Mouse (Mus musculus): ENCODE results near the gene Hs3st3b1.

The Hs3st3b1 gene

DNA sequence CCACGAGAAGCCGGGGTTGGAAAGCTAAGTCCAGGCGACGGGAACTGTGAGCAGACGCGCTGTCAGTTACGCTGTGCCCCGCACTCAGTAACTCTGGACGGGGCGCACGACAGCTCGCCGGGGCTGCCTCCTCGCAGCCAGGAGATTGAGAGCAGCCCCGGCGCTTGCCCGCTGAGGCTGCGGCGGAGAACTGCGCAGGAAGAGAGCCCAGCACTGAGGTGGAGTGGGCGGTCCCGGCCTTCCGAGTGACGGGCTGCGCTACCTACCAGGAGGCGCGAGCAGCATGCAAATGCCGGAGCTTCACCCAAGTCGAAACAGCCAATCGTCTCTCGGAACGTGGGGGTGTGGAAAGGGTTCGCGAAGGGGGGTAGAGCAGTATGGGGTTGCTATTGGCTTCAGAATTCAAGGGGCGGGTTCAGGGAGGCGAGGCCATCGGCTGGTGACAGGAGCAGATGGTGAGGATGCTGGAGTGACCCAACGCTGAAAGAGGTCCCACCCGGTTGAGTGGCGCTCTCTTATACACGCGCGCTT, at the start of gene Hs3st3b1:
Hs3st3b1 (minus strand) TSS at position 200 of the 531 bp plus-strand sequence.
- DNase-seq (ENCODE audit: low read depth, low spot score): no peak

- DNase-seq (ENCODE audit: low read depth, low spot score): no peak
Measured at GRCm38 (mm10) chr11:63971462-63971861, 49.4 kb upstream of the Hs3st3b1 start.

- DNase-seq (ENCODE audit: low read depth, low spot score): no peak
Measured at GRCm38 (mm10) chr11:63970818-63971217, 48.7 kb upstream of the Hs3st3b1 start.

- DNase-seq (ENCODE audit: low read depth, low spot score): no peak
Measured at GRCm38 (mm10) chr11:63969205-63969910, 47.3 kb upstream of the Hs3st3b1 start.

- no peak for DNase-seq (ENCODE audit: low read depth, low spot score)
Measured at GRCm38 (mm10) chr11:63968388-63969035, 46.4 kb upstream of the Hs3st3b1 start.

GRCm38 (mm10) chr11:63967641-63968387, 45.7 kb upstream of the Hs3st3b1 start:
- no peak for DNase-seq (ENCODE audit: low read depth, low spot score)

GRCm38 (mm10) chr11:63965437-63965836, 43.3 kb upstream of the Hs3st3b1 start:
- no peak for DNase-seq (ENCODE audit: low read depth, low spot score)

GRCm38 (mm10) chr11:63957207-63957606, 35.1 kb upstream of the Hs3st3b1 start:
- no peak for DNase-seq (ENCODE audit: low read depth, low spot score)

- DNase-seq (ENCODE audit: low read depth, low spot score): no peak
Measured at GRCm38 (mm10) chr11:63956748-63957147, 34.7 kb upstream of the Hs3st3b1 start.

DNA sequence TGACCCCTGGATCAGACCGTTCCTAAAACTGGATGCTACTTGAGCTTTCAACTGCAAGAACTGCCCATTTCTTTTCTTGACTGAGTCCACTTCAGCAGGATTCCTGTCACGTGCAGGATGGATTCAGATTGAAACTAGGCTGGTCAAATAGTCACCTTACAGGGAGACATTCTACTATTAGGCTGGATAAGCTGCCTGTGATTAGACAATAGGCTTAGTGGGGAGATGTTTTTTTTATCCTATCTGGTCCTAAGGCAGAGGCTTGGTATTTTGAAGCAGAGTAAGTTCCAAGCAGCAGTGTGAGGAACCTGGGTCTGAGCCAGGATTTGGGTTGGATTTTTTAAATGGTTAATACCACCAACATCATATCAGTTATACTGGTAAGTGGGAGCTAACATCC, 31.8 kb upstream of the Hs3st3b1 start:
- no peak for DNase-seq (ENCODE audit: low read depth, low spot score)

GRCm38 (mm10) chr11:63952743-63953191, 30.7 kb upstream of the Hs3st3b1 start:
- DNase-seq (ENCODE audit: low read depth, low spot score): no peak

GRCm38 (mm10) chr11:63951831-63952631, 29.9 kb upstream of the Hs3st3b1 start:
- DNase-seq (ENCODE audit: low read depth, low spot score): peak; percentile 13

DNA sequence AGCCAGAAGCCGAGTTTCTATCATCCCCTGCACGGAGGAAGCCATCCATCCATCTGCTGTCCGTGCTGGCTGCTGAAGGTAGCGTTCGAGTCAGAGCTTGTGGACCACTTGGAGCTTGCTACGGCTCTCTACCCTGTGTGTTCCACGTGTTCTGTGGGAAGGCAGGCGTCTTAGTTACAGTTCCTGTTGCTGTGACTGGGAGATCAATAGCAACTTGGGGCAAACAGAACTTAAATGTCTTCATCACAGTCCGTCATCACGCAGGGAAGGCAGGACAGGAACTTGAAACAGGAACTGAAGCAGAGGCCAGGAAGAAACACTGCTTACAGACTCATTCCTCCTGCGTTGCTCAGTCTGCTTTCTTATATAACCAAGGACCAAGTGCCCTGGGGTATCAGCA, 26.3 kb upstream of the Hs3st3b1 start:
- DNase-seq (ENCODE audit: low read depth, low spot score): no peak

GRCm38 (mm10) chr11:63947024-63947423, 24.9 kb upstream of the Hs3st3b1 start:
- DNase-seq (ENCODE audit: low read depth, low spot score): no peak

- no peak for DNase-seq (ENCODE audit: low read depth, low spot score)
Measured at GRCm38 (mm10) chr11:63943947-63944346, 21.9 kb upstream of the Hs3st3b1 start.

GRCm38 (mm10) chr11:63943268-63943890, 21.3 kb upstream of the Hs3st3b1 start:
- no peak for DNase-seq (ENCODE audit: low read depth, low spot score)

DNA sequence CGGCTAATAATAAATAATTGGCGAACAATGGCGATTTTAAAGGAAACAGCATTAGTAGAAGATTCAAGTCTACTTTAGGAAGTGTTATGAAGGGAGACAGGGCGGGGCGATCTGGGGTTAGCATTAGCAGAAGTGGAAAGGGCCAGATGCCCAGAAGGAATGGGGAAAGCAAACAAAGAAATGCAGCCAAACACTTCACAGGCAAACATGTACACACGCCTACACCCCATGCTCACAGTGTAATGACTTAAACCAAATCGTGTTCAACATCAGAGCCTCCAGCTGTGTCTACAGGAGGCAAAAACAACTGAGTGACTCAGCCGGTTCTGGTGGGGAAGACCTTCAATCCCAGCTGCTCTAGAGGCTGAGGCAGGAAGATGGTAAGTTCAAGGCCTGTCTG, 20.1 kb upstream of the Hs3st3b1 start:
- DNase-seq (ENCODE audit: low read depth, low spot score): no peak

DNA sequence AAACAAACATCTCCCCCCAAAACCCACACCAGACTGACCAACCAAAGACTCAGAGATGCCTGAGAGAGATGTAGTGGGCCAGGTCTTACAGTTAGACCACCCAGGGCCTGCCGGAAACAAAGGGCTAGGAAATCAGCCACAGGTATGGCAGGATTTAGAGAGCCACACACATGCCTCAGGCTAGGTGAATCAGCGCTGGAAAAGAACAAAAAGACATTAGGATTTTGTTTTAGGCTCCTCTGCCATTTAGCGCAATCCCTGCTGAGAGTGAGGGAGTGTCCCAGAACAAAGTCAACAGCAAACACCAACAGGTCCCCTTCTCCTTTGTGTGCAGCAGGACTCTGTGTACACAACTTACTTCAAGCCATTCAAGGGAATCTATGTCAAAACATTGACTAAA, 14.6 kb upstream of the Hs3st3b1 start:
- DNase-seq (ENCODE audit: low read depth, low spot score): no peak

DNA sequence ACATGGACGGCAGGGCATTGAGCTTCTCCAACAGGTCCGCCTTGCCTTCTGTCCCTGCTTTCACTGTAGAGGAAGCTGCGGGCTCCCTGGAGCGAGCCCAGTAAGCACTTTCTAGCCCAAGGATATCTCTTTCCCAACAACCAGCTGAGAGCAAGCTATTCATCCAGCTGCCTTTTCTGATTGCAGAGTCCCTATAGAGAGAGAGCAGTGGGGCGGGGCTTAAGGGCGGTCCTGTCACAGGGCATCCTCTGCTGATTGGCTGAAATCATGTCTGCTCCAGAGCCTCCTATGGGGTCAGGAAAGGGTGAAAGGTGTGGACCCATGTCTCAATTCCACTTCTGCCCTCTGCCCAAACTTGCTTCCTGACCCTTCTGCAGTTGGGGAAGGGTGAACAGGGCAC, 4.8 kb upstream of the Hs3st3b1 start:
- DNase-seq (ENCODE audit: low read depth, low spot score): no peak

GRCm38 (mm10) chr11:63925161-63925582, 3.1 kb upstream of the Hs3st3b1 start:
- DNase-seq (ENCODE audit: low read depth, low spot score): no peak

Measured in c-Kit-negative CD71-positive TER-119-positive erythroid progenitor cells, embryonic 14.5 days (primary cell).